Mouse (Mus musculus): ENCODE measurements at regions not wholly inside any gene's neighbourhood (a gene's known extent, or its start where the extent isn't known, plus 50 kb on each side); places are given as distances from the start of the nearest gene placed in this dataset.

DNA sequence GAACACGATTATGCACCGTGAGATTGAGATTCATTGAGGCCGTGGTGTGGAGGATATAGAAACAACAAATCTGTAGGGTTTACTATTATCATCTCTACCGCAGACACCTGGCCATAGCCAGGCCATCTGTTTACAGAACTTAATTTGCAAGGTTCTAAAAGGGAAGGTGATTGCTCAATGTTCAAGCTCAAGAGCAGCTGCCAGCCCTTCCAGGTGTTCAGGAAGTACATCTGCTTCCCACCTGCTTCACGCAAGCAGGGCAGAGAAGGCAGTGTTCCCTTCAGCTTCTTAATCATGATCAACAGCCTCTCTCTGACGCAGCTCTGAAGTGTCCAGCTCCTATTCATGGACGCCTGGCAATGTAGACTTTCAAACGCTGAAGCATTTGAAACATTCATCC, 202.4 kb upstream of the Prdm1 start:
- in situ Hi-C loops (cut with MboI, MseI), result no loop called here

DNA sequence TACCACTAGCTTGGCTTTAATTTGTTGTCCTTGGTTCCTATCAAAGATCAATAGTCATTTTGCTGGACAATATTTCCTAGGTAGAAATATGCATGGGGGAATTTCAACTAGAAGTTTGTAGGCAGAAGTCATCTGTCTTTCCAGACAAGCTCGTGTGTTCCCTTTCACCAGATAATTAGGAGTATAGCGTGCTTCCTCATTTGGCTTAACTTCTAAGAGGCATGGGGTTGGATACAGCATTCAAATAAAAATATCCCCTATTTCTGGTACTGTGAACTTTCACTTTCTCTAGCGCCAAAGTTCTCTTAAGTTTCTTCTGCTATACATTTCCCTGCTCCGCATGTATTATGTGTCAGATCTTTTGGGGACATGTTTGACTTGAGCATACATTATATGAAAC, 200.7 kb upstream of the Prdm1 start:
- in situ Hi-C loops (cut with MboI, MseI), result no loop called here

GRCm38 (mm10) chr10:44724575-44724974, 196.3 kb upstream of the Prdm1 start:
- in situ Hi-C loops (cut with MboI, MseI), result no loop called here

- in situ Hi-C loops (cut with MboI, MseI), result no loop called here
These were observed 195.5 kb upstream of the Prdm1 start for GRCm38 (mm10) chr10:44723845-44724244.

DNA sequence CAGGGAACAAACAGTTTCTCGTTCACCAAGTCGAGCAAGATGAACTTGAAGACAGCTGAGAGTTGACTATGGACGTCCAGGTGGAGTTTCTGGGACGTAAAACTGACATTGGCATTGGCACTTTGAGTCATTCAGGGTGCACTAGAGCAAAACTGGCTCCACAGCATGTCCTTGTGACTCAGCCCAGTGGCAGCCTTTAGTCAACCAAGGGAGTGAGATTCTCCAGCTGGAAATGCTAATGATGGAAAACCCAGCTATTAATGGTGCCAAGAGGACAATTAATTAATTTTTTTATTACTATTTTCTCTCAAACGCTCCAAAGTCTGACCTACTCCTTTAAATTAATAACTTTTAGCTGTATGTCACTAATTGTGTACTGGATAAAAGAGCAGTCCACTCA, 195.0 kb upstream of the Prdm1 start:
- in situ Hi-C loops (cut with MboI, MseI), result no loop called here

- in situ Hi-C loops (cut with MboI, MseI), result no loop called here
These were observed 193.4 kb upstream of the Prdm1 start for GRCm38 (mm10) chr10:44721670-44722069.

- in situ Hi-C loops (cut with MboI, MseI), result no loop called here
These were observed 188.3 kb upstream of the Prdm1 start for GRCm38 (mm10) chr10:44716612-44717011.

DNA sequence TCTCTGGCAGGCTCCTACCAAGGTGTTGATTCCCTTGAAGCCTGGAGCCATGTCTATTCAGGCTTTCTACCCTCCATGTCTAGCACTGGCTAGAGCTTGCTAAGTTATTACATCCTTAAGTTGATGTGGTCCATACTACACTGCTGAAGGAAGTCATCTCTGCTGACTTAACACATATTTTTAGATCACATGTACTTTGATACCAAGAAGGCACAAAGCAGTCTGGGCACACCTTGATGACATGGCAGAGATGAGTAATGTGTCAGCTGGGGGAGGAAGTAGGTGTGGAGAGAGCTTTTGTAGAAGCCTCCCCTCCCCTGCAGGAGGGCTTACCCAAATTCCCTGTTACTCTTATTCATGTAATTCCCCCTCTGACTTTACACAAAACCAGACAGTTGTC, 187.6 kb upstream of the Prdm1 start:
- in situ Hi-C loops (cut with MboI, MseI), result no loop called here

DNA sequence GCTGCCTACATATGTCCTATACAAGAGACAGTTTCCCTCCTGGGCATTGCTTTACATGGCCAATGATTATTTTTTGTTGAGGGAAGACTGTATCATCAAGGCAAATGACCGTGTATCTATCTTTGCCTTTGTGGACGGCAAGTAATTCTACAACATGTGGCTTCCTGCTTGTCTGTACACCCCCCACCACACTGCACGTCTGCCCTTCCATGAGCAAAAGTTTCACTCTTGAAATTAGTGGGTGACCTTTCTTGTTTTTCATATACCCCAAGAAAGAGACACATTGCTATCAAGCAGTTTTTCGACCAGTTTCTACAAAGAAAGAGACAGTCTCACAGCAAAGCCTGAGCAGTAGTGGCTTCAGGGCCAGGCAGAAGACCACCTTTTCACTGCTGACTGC, 180.5 kb upstream of the Prdm1 start:
- in situ Hi-C loops (cut with MboI, MseI), result no loop called here

DNA sequence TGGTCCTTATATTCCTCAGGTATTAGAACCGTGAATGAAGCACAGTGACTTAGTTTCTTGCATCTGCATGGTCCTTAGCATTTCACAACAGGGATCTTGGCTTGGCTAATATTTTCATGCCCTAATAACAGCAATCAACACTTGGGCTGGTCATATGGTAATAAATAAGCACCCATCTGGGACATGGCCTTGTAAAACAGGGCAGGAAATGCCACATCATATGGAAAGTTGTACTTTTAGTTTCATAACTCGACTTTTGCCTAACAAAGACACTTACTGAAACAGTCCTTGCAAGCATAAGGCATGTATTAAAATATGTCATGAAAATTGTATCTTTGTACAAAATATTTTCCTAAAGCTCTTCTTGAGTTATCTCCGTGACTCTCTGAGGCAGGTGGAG, 175.8 kb upstream of the Prdm1 start:
- in situ Hi-C loops (cut with MboI, MseI), result no loop called here

GRCm38 (mm10) chr10:44702108-44702507, 173.8 kb upstream of the Prdm1 start:
- in situ Hi-C loops (cut with MboI, MseI), result no loop called here

GRCm38 (mm10) chr10:44699988-44700537, 171.8 kb upstream of the Prdm1 start:
- in situ Hi-C loops (cut with MboI, MseI), result no loop called here

GRCm38 (mm10) chr10:44697966-44698365, 169.7 kb upstream of the Prdm1 start:
- in situ Hi-C loops (cut with MboI, MseI), result no loop called here

DNA sequence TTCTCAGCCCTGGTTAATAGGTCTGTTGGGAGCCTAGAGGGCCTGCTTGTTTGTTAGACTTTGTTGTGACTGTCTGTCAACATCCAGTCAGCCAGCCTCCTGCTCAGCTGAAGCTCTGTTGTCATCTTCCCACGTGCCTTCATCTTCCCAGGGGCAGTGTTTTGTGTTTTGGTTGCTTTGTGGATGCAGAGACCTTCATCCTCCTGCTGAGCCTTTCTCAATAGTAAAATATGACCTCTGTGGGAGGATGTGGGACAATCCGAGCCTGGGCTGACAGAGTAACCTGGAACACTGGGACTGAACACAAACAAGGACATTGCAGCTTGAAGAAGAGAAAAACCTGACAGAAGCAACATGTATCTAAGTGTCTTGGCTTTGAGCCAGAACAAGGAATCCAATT, 168.7 kb upstream of the Prdm1 start:
- in situ Hi-C loops (cut with MboI, MseI), result no loop called here

- in situ Hi-C loops (cut with MboI, MseI), result no loop called here
These were observed 163.5 kb upstream of the Prdm1 start for GRCm38 (mm10) chr10:44691590-44692327.

DNA sequence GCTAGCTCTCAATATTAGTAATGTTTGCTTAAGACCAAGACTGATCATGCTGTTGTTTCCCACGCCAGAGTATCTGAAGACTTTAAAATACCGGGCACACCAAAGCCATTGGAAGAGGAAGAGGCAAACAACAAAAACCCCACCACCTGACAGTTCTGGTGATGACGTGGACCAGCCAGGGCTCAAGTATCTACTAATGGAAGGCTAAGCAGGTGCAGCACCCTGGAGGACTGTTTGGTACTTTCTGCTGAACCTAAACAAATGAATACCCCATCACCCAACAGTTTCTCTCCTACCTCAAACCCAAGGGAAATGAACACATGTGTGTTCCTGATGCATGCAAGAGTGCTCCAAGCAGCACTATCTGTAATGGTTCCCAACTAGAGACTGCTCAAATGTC, 160.3 kb upstream of the Prdm1 start:
- in situ Hi-C loops (cut with MboI, MseI), result no loop called here

DNA sequence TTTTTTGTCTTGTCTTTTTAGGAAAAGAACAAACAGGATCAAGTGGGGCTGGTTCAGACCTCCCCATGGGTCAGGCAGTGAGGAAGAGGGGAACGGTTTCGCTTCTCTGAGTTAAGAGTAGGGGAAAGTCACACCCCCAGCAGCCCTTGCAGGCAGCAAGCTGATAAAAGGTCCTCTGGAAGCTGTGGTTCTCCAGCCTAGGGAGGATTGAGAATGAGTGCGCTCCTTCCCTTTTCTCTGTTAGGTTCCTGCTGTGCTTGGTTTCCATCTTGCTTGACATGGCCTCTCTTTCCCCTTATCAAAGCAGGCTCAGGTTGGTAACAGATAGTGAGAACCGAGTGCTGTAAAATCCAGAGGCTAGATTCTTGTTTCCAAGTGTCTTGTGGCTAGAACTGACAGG, 157.8 kb upstream of the Prdm1 start:
- in situ Hi-C loops (cut with MboI, MseI), result no loop called here

DNA sequence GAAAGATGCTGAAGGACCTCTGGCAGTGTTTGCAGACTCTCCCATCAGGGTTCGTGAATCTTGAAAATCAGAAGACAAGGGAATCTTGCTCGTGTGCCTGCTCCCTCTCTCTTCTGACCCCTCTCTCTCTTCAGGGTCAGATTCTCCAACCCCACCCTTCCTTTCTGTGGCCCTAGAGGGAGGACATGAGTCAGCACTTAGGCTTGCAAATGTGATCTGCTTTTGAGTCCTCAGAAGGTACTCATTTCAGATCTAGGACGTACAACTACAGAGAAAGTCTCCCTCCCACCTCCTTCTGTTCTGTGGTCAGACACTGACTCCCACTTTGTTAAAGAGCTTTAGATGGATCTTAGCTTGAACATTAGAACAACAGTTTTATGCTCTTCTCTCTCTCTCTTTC, 156.9 kb upstream of the Prdm1 start:
- in situ Hi-C loops (cut with MboI, MseI), result no loop called here

- in situ Hi-C loops (cut with MboI, MseI), result no loop called here
These were observed 148.2 kb upstream of the Prdm1 start for GRCm38 (mm10) chr10:44676506-44676905.

- in situ Hi-C loops (cut with MboI, MseI), result loop anchor here (10.0 kb wide), 1 partner anchor 1409 kb away; no protein-coding TSS in a partner anchor
These were observed 137.3 kb upstream of the Prdm1 start for GRCm38 (mm10) chr10:44665509-44666144.

- in situ Hi-C loops (cut with MboI, MseI), result no loop called here
These were observed 131.2 kb upstream of the Prdm1 start for GRCm38 (mm10) chr10:44659499-44659898.

DNA sequence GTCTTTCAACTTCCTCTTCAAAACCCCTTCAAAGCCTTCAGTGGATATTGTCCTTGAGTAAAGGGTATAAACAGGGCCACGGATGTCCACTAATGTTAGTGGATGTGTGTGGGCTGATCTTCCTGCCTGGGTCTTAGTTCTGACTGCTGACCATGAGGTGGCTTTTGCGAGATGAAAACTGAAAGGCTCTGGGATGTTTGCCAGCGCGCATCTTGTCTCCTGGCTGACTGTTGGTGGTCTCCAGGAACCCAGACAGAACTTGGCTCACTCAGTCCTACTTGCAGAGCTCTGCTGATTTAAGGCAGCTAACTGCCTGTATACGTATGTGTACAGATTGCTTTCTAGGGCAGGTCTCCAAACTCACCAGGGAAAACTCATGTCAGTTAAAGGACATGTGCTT, 125.5 kb upstream of the Prdm1 start:
- in situ Hi-C loops (cut with MboI, MseI), result no loop called here

GRCm38 (mm10) chr10:44647021-44647420, 118.7 kb upstream of the Prdm1 start:
- in situ Hi-C loops (cut with MboI, MseI), result no loop called here

Measured in T-helper 1 cell (primary cell).